19 mouse cellular contexts compared by ENCODE assay signal in the genomic region with DNA sequence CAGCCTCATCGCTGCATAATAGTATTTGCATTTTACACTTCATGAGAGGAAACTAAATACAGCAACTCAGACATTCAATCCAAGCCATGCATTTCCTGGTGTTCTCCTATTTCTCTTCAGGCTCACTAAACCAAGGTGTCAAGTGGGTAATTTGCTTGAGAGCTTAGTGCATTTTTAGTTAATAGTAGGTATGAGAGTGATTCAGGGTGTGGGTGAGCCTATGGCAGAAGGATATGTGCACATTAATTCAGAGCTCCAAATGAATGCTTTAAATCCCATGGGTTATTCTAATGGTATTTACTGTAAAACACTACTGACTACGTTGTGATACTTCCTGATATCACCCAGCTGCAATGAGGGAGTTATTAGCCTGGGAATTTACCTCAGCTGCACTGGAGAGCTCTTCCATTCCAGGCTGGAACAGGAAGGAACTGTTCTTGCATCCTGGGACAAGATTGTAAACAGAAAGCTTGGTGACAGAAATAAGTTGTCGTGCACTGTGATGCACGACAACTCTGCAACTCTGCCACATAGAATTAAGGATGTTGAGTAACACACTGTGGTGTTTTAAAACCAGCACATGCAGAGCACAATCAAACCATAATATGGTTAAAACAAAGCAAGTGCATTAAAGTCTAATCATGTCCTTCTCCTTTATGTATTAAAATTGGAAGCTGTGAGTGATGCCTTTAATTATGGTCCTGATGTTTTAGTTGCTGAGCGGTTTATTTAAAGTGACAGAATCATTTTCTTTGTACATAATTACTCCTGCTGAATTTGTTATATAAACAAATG.
DNase-seq lines count a peak whose midpoint lies in the region; ATAC-seq and TF ChIP-seq lines count a peak whose summit lies in the region.
"Had no signal": no experiment of that assay in that cellular context is flagged by ENCODE, and none has a peak within 500 bp of the region (broad histone marks: within the 10 kb centered on the region; RNA-seq: fewer than 3 reads in every experiment).

No protein-coding gene starts in this region.

- H3K4me1 ChIP-seq in forebrain, postnatal 0 days (ENCODE audit: insufficient read depth): no peaks in the 10 kb centered on the region
- no peaks in the 10 kb centered on the region for H3K4me1 ChIP-seq in forebrain, embryonic 10.5 days
- no peaks in the 10 kb centered on the region for H3K4me1 ChIP-seq in midbrain, embryonic 11.5 days (ENCODE audit: control insufficient read depth, insufficient read depth, low read length)
- H3K4me1 ChIP-seq in midbrain, embryonic 15.5 days: no peaks in the 10 kb centered on the region
- no peaks in the 10 kb centered on the region for H3K4me1 ChIP-seq in hindbrain, embryonic 14.5 days (replicated peaks; ENCODE audit: control insufficient read depth, insufficient read depth, low read length)
- H3K4me1 ChIP-seq in neural tube, embryonic 14.5 days (ENCODE audit: control insufficient read depth, insufficient read depth, low read length): no peaks in the 10 kb centered on the region
- H3K4me1 ChIP-seq: heart, embryonic 15.5 days had no signal

- ATAC-seq in forebrain, postnatal 0 days: no peak
- ATAC-seq in midbrain, embryonic 11.5 days (ENCODE audit: low FRiP score): no peak
- ATAC-seq in midbrain, embryonic 15.5 days (replicated peaks): no peak
- ATAC-seq in hindbrain, embryonic 14.5 days (ENCODE audit: low FRiP score): no peak; the same call in 1 of the 2 replicates
- peak; percentile 74 for ATAC-seq in neural tube, embryonic 14.5 days (ENCODE audit: low read depth)
- ATAC-seq: intestine, postnatal 0 days had no signal

- no peaks in the 10 kb centered on the region for H3K36me3 ChIP-seq in forebrain, postnatal 0 days (ENCODE audit: insufficient read depth)
- no peaks in the 10 kb centered on the region for H3K36me3 ChIP-seq in forebrain, embryonic 10.5 days (replicated peaks)
- no peaks in the 10 kb centered on the region for H3K36me3 ChIP-seq in midbrain, embryonic 11.5 days (ENCODE audit: control insufficient read depth, insufficient read depth, low read length)
- no peaks in the 10 kb centered on the region for H3K36me3 ChIP-seq in midbrain, embryonic 15.5 days (replicated peaks)
- H3K36me3 ChIP-seq in hindbrain, embryonic 14.5 days (replicated peaks; ENCODE audit: control insufficient read depth, insufficient read depth): no peaks in the 10 kb centered on the region
- H3K36me3 ChIP-seq in neural tube, embryonic 14.5 days (ENCODE audit: control insufficient read depth, insufficient read depth, low read length): no peaks in the 10 kb centered on the region
- H3K36me3 ChIP-seq: heart, embryonic 15.5 days had no signal

- no peak overlapping the region for H3K4me2 ChIP-seq in forebrain, postnatal 0 days (ENCODE audit: low read depth)
- no peak overlapping the region for H3K4me2 ChIP-seq in midbrain, embryonic 11.5 days
- H3K4me2 ChIP-seq in midbrain, embryonic 15.5 days: no peak overlapping the region
- no peak overlapping the region for H3K4me2 ChIP-seq in hindbrain, embryonic 14.5 days (replicated peaks)
- H3K4me2 ChIP-seq in neural tube, embryonic 14.5 days (ENCODE audit: low read depth, low read length): no peak overlapping the region
- H3K4me2 ChIP-seq: heart, embryonic 15.5 days had no signal

- no peak overlapping the region for H3K4me3 ChIP-seq in forebrain, postnatal 0 days (ENCODE audit: low read depth, low read length)
- H3K4me3 ChIP-seq in forebrain, embryonic 10.5 days: no peak overlapping the region
- no peak overlapping the region for H3K4me3 ChIP-seq in midbrain, embryonic 11.5 days (ENCODE audit: low read depth, low read length)
- H3K4me3 ChIP-seq in midbrain, embryonic 15.5 days: no peak overlapping the region
- H3K4me3 ChIP-seq in hindbrain, embryonic 14.5 days (replicated peaks; ENCODE audit: low read length): no peak overlapping the region
- H3K4me3 ChIP-seq in neural tube, embryonic 14.5 days (ENCODE audit: low read depth, low read length): no peak overlapping the region
- H3K4me3 ChIP-seq: heart, embryonic 15.5 days; myocyte had no signal

- no peaks in the 10 kb centered on the region for H3K9me3 ChIP-seq in forebrain, postnatal 0 days (ENCODE audit: low read length)
- H3K9me3 ChIP-seq in forebrain, embryonic 10.5 days: no peaks in the 10 kb centered on the region
- H3K9me3 ChIP-seq in midbrain, embryonic 11.5 days (ENCODE audit: control insufficient read depth, low read length): no peaks in the 10 kb centered on the region
- H3K9me3 ChIP-seq in midbrain, embryonic 15.5 days: no peaks in the 10 kb centered on the region
- H3K9me3 ChIP-seq in hindbrain, embryonic 14.5 days (ENCODE audit: control insufficient read depth, low read length): no peaks in the 10 kb centered on the region
- H3K9me3 ChIP-seq in neural tube, embryonic 14.5 days (ENCODE audit: control insufficient read depth, low read length): no peaks in the 10 kb centered on the region
- H3K9me3 ChIP-seq: heart, embryonic 15.5 days had no signal

- no peak for TF ChIP-seq CTCF in forebrain, postnatal 0 days (IDR thresholded peaks at IDR 0.05; ENCODE audit: low read depth)

- H3K27ac ChIP-seq in forebrain, postnatal 0 days (ENCODE audit: low read depth, low read length): no peak overlapping the region
- no peak overlapping the region for H3K27ac ChIP-seq in forebrain, embryonic 10.5 days
- no peak overlapping the region for H3K27ac ChIP-seq in midbrain, embryonic 11.5 days (ENCODE audit: low read depth, low read length)
- H3K27ac ChIP-seq in midbrain, embryonic 15.5 days: no peak overlapping the region
- peak overlapping the region; percentile 60 for H3K27ac ChIP-seq in hindbrain, embryonic 14.5 days
- H3K27ac ChIP-seq in neural tube, embryonic 14.5 days (ENCODE audit: low read depth, low read length): peak overlapping the region; percentile 13; the same call in 1 of the 2 replicates
- H3K27ac ChIP-seq: heart, embryonic 15.5 days had no signal

- H3K9ac ChIP-seq in forebrain, postnatal 0 days: no peak overlapping the region
- H3K9ac ChIP-seq in midbrain, embryonic 11.5 days (ENCODE audit: low read length): no peak overlapping the region
- H3K9ac ChIP-seq in midbrain, embryonic 15.5 days: no peak overlapping the region
- no peak overlapping the region for H3K9ac ChIP-seq in hindbrain, embryonic 14.5 days
- no peak overlapping the region for H3K9ac ChIP-seq in neural tube, embryonic 14.5 days (replicated peaks; ENCODE audit: low read depth, low read length)
- H3K9ac ChIP-seq: heart, embryonic 15.5 days had no signal

- no peaks in the 10 kb centered on the region for H3K27me3 ChIP-seq in forebrain, postnatal 0 days (ENCODE audit: insufficient read depth, low read length)
- no peaks in the 10 kb centered on the region for H3K27me3 ChIP-seq in forebrain, embryonic 10.5 days (ENCODE audit: poor library complexity, severe bottlenecking)
- no peaks in the 10 kb centered on the region for H3K27me3 ChIP-seq in midbrain, embryonic 11.5 days (ENCODE audit: control insufficient read depth, insufficient read depth, low read length)
- no peaks in the 10 kb centered on the region for H3K27me3 ChIP-seq in midbrain, embryonic 15.5 days (replicated peaks)
- H3K27me3 ChIP-seq in hindbrain, embryonic 14.5 days (ENCODE audit: control insufficient read depth, insufficient read depth, low read length): no peaks in the 10 kb centered on the region
- H3K27me3 ChIP-seq in neural tube, embryonic 14.5 days (ENCODE audit: control insufficient read depth, insufficient read depth, low read length): no peaks in the 10 kb centered on the region
- H3K27me3 ChIP-seq: heart, embryonic 15.5 days had no signal

- WGBS in forebrain, postnatal 0 days: 38% methylated on average over 5 of the region's 5 CpGs
- 82% methylated on average over 5 of the region's 5 CpGs for WGBS in forebrain, embryonic 10.5 days
- 78% methylated on average over 5 of the region's 5 CpGs for WGBS in midbrain, embryonic 11.5 days
- 54% methylated on average over 5 of the region's 5 CpGs for WGBS in midbrain, embryonic 15.5 days
- WGBS in hindbrain, embryonic 14.5 days: 45% methylated on average over 5 of the region's 5 CpGs
- WGBS in neural tube, embryonic 14.5 days: 39% methylated on average over 5 of the region's 5 CpGs

- peak; percentile 2 for DNase-seq in forebrain, postnatal 0 days
- DNase-seq in forebrain, embryonic 10.5 days (ENCODE audit: extremely low spot score, low spot score): no peak
- DNase-seq in midbrain, embryonic 11.5 days (ENCODE audit: low spot score, missing footprints): peak; percentile 66
- no peak for DNase-seq in hindbrain, embryonic 14.5 days (ENCODE audit: low spot score)
- DNase-seq in liver: no peak
- DNase-seq: adrenal gland, postnatal 36 days; B cell, adult 2 months; cerebellum, adult 8-10 months; gastrocnemius, postnatal 36 days; kidney, postnatal 25 days; left cerebral cortex, postnatal 4 days; lung, adult 18-20 months; lung, postnatal 14 days; right cerebral cortex, adult 18-20 months had no signal

Comparison
In these comparisons a context has a peak if more than half of its experiments do, and no peak if none do; other contexts are left out.
1. DNase-seq: peak in forebrain, postnatal 0 days (single experiment) and midbrain, embryonic 11.5 days (single experiment); none in forebrain, embryonic 10.5 days (single experiment), hindbrain, embryonic 14.5 days (single experiment) and liver (single experiment).
2. H3K27ac ChIP-seq: peak in hindbrain, embryonic 14.5 days (single experiment) and neural tube, embryonic 14.5 days (single experiment); none in forebrain, postnatal 0 days (single experiment), forebrain, embryonic 10.5 days (single experiment), midbrain, embryonic 11.5 days (single experiment) and midbrain, embryonic 15.5 days (single experiment).